Mouse (Mus musculus) liver, postnatal 0 days (tissue): ENCODE measurements around the gene Trim5. TPM values are rescaled to one million over a fixed set of nuclear protein-coding genes. Genes with fewer than 3 reads are reported as not detected.
"Not testable (repeated sequence)": the region's sequence is repeated elsewhere in the genome, so short reads cannot be mapped to it uniquely, and the experiment has no call there.

Experiments
- ATAC-seq: fragments of 200-750 bp; cut with Nextera tagmentation; 2 replicates; pipeline ENCODE4 v1.8.0; 2017; ENCODE audit warnings: mild to moderate bottlenecking, moderate library complexity
- DNase-seq: peaks from one replicate; pipeline ENCODE4 v3.0.0-alpha.2; 2016
- H3K27ac ChIP-seq: fragments of 300-500 bp; sonication (generic); 2 replicates; pipeline ENCODE4 v1.5.1; 2014; ENCODE audit warnings: antibody characterized with exemption, moderate library complexity, mild to moderate bottlenecking, low read depth
- H3K27me3 ChIP-seq: fragments of 300-500 bp; sonication (generic); 2 replicates; pipeline ENCODE4 v1.6.1; 2014; ENCODE audit warnings: low read length, control low read depth, mixed read lengths; ENCODE audit not compliant: insufficient read depth
- H3K36me3 ChIP-seq: fragments of 300-500 bp; sonication (generic); replicated peaks from 2 replicates; pipeline ENCODE4 v1.6.1; 2014; ENCODE audit warnings: mild to moderate bottlenecking, control low read depth, low read length, moderate library complexity, mixed read lengths; ENCODE audit not compliant: insufficient read depth
- H3K4me1 ChIP-seq: fragments of 300-500 bp; sonication (generic); 2 replicates; pipeline ENCODE4 v1.6.1; 2014; ENCODE audit warnings: antibody characterized with exemption, mild to moderate bottlenecking, control low read depth; ENCODE audit not compliant: insufficient read depth
- H3K4me2 ChIP-seq: fragments of 300-500 bp; sonication (generic); 2 replicates; pipeline ENCODE4 v1.6.1; 2014; ENCODE audit warnings: low read depth, mild to moderate bottlenecking, low read length, moderate library complexity, mixed read lengths
- H3K4me3 ChIP-seq: fragments of 300-500 bp; sonication (generic); 2 replicates; pipeline ENCODE4 v1.5.1; 2014; ENCODE audit warnings: low read depth, low read length
- H3K9ac ChIP-seq: fragments of 300-500 bp; sonication (generic); replicated peaks from 2 replicates; pipeline ENCODE4 v1.6.1; 2014; ENCODE audit warnings: mild to moderate bottlenecking, moderate library complexity
- H3K9me3 ChIP-seq: fragments of 300-500 bp; sonication (generic); 2 replicates; pipeline ENCODE4 v1.6.1; 2016; ENCODE audit warnings: mild to moderate bottlenecking, control low read depth, low read length, mixed read lengths
- CTCF ChIP-seq: sonication (generic); IDR thresholded peaks from 2 replicates; pipeline ENCODE4 v1.5.1; 2016; ENCODE audit warnings: antibody characterized with exemption, low read depth
- EP300 ChIP-seq: IDR thresholded peaks from 2 replicates; pipeline ENCODE4 v1.6.1; 2016; ENCODE audit warnings: antibody characterized with exemption, low read depth, mild to moderate bottlenecking
- WGBS: fragments of 180-500 bp; shearing (Covaris S2); extraction: QIAGEN DNeasy Blood & Tissue Kit; methylation state at CpG from one replicate; pipeline ENCODE4 v1.1.7; 2014; ENCODE audit not compliant: insufficient replicate concordance; 5-methylcytosine and 5-hydroxymethylcytosine counted together
- polyA plus RNA-seq: library from polyadenylated mRNA; unstranded; fragments of >200 nt; fragmentation: Nextera tagmentation; extraction: Ambion mirVana; gene quantifications from 2 replicates; pipeline ENCODE4 v1.2.1, GENCODE M21; 2015

Trim5 gene
- polyA plus RNA-seq, 1 experiment from 2014 or later: 0.92 TPM

GRCm38 (mm10) chr7:104291638-104292400 is 3.9 kb upstream of the Trim5 start:
- DNase-seq: no peak
- no peaks in the 10 kb centered on the region for H3K9me3 ChIP-seq
- H3K36me3 ChIP-seq: no peaks in the 10 kb centered on the region
- H3K27me3 ChIP-seq: no peaks in the 10 kb centered on the region
- no peak overlapping the region for H3K27ac ChIP-seq
- no peaks in the 10 kb centered on the region for H3K4me1 ChIP-seq
- no peak overlapping the region for H3K4me3 ChIP-seq
- 74% methylated on average over 5 of the region's 5 CpGs for WGBS
- H3K4me2 ChIP-seq: no peak overlapping the region
- no peak for TF ChIP-seq CTCF
- TF ChIP-seq EP300: no peak
- H3K9ac ChIP-seq: no peak overlapping the region
- ATAC-seq: no peak

- TF ChIP-seq CTCF (no peak), EP300 (no peak)
- no peak overlapping the region for H3K27ac ChIP-seq
- no peak overlapping the region for H3K4me3 ChIP-seq
- H3K4me1 ChIP-seq: no peaks in the 10 kb centered on the region
- no peak overlapping the region for H3K9ac ChIP-seq
- ATAC-seq (no peak), DNase-seq (no peak)
- H3K9me3 ChIP-seq: no peaks in the 10 kb centered on the region
- WGBS: 76% methylated on average over 1 of the region's 1 CpGs
- no peak overlapping the region for H3K4me2 ChIP-seq
- no peaks in the 10 kb centered on the region for H3K27me3 ChIP-seq
- H3K36me3 ChIP-seq: no peaks in the 10 kb centered on the region
Measured at GRCm38 (mm10) chr7:104290641-104291040, 2.7 kb upstream of the Trim5 start.

- ATAC-seq, H3K4me2 ChIP-seq, H3K9me3 ChIP-seq, H3K36me3 ChIP-seq, H3K9ac ChIP-seq, H3K27me3 ChIP-seq, H3K27ac ChIP-seq, DNase-seq, H3K4me3 ChIP-seq, H3K4me1 ChIP-seq: not testable (repeated sequence)
- 66% methylated on average over 2 of the region's 3 CpGs for WGBS
Measured at GRCm38 (mm10) chr7:104279361-104279760, 8.5 kb downstream of the Trim5 start.

GRCm38 (mm10) chr7:104265335-104265734 is 22.6 kb downstream of the Trim5 start:
- H3K4me3 ChIP-seq, H3K36me3 ChIP-seq, H3K9me3 ChIP-seq, H3K27me3 ChIP-seq, H3K27ac ChIP-seq, DNase-seq, H3K9ac ChIP-seq, ATAC-seq, H3K4me1 ChIP-seq, H3K4me2 ChIP-seq: not testable (repeated sequence)
- 66% methylated on average over 3 of the region's 5 CpGs for WGBS

- H3K27ac ChIP-seq, H3K36me3 ChIP-seq, H3K27me3 ChIP-seq, H3K4me3 ChIP-seq, ATAC-seq, H3K9ac ChIP-seq, H3K9me3 ChIP-seq, H3K4me1 ChIP-seq, H3K4me2 ChIP-seq, DNase-seq: not testable (repeated sequence)
- 82% methylated on average over 4 of the region's 4 CpGs for WGBS
Measured at GRCm38 (mm10) chr7:104260380-104260779, 27.5 kb downstream of the Trim5 start.

- 6% methylated on average over 13 of the region's 13 CpGs for WGBS
- peak within 1 kb of the TSS; percentile 81 for H3K27ac ChIP-seq
Measured at GRCm38 (mm10) chr7:104244287-104245181, 43.4 kb downstream of the Trim5 start, which contains the start of gene Trim34a. Trim34a (plus strand) TSS chr7:104244457.

More at GRCm38 (mm10) chr7:104244287-104245181, 43.4 kb downstream of the Trim5 start, which contains the start of gene Trim34a:
- Histone ChIP-seq H3K36me3 (no peaks in the 10 kb centered on the region), H3K4me1 (no peaks in the 10 kb centered on the region), H3K27me3 (no peaks in the 10 kb centered on the region), H3K4me2 (peak within 1 kb of the TSS; percentile 79), H3K9me3 (no peaks in the 10 kb centered on the region), H3K4me3 (peak within 1 kb of the TSS; percentile 69), H3K9ac (peak within 1 kb of the TSS; percentile 77)
- ATAC-seq (peak; percentile 96), DNase-seq (peak; percentile 70)
- TF ChIP-seq CTCF (peak; percentile 83), EP300 (peak; percentile 66)
